Mouse (Mus musculus): ENCODE measurements around the gene Gm10392.
A peak's percentile ranks its signal among the peaks of the same experiment; 100 is the strongest.

Gm10392 gene

DNA sequence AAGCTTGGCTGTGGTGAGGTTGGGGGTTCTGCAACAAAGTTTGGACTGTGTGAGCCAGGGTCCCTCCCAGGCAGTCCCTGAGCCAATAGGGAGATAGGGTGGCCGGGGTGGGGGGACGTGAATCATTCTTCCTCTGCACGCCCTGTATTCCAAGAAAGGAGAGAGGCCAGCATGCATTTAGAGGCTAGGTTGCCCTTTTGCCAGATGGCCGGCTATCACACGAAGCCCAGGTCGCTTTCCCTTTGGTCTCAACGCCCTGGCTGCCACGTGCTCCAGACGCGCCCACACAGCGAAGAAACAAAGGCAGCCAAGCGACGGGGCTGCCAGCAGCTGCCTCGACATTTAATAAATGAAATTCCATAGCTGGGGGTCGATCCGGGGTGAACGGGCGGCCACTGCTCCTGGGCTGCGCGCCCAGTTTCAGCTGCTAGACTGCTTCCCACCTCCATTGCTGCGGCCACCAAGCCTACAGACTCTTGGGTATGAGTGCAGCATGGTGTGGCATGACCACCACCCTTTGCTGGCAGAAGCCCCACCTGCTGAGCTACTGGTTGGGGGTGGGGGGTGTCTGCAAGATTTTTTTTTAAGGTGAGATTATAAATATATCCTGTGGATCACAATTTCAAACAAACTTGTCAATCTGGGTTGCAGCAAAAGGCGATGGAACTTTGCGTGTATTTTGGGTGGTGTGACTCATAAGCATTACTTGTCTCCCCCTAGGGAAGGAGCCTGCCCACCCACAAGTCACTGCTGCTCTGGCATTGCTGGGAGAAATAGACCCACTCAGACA lies 27.3 kb downstream of the Gm10392 start:
- Histone ChIP-seq H3K36me3 (ENCODE audit: insufficient read depth, low read length) (peaks cover 3% of the 10 kb centered on the region; the same call in 1 of the 2 replicates), H3K4me1 (replicated peaks; ENCODE audit: low read depth, low read length) (peaks cover 65% of the 10 kb centered on the region), H3K4me3 (replicated peaks; ENCODE audit: low read length) (peak overlapping the region; percentile 91), H3K9me3 (ENCODE audit: low read length) (no peaks in the 10 kb centered on the region), H3K27me3 (ENCODE audit: insufficient read depth, low read length) (peaks cover 46% of the 10 kb centered on the region)
- TF ChIP-seq CTCF (conservative IDR thresholded peaks at IDR 0.05; ENCODE audit: low read length), result no peak
- no peak for TF ChIP-seq POU5F1 (IDR thresholded peaks at IDR 0.05; ENCODE audit: borderline replicate concordance, low read length)
- TF ChIP-seq NANOG (IDR thresholded peaks at IDR 0.05; ENCODE audit: borderline replicate concordance, low read length), result no peak

GRCm38 (mm10) chr11:77491123-77491501 lies 27.9 kb downstream of the Gm10392 start:
- no peak for TF ChIP-seq NANOG (IDR thresholded peaks at IDR 0.05; ENCODE audit: borderline replicate concordance, low read length)
- no peak for TF ChIP-seq POU5F1 (IDR thresholded peaks at IDR 0.05; ENCODE audit: borderline replicate concordance, low read length)
- TF ChIP-seq CTCF (conservative IDR thresholded peaks at IDR 0.05; ENCODE audit: low read length), result peak; percentile 92

GRCm38 (mm10) chr11:77490451-77490850 lies 28.5 kb downstream of the Gm10392 start:
- Histone ChIP-seq H3K9me3 (ENCODE audit: low read length) (no peaks in the 10 kb centered on the region), H3K36me3 (ENCODE audit: insufficient read depth, low read length) (no peaks in the 10 kb centered on the region), H3K4me3 (replicated peaks; ENCODE audit: low read length) (peak overlapping the region; percentile 91; the same call in 1 of the 2 replicates), H3K4me1 (replicated peaks; ENCODE audit: low read depth, low read length) (peaks cover 61% of the 10 kb centered on the region), H3K27me3 (ENCODE audit: insufficient read depth, low read length) (peaks cover 50% of the 10 kb centered on the region)
- TF ChIP-seq NANOG (IDR thresholded peaks at IDR 0.05; ENCODE audit: borderline replicate concordance, low read length) (no peak), POU5F1 (IDR thresholded peaks at IDR 0.05; ENCODE audit: borderline replicate concordance, low read length) (no peak), CTCF (conservative IDR thresholded peaks at IDR 0.05; ENCODE audit: low read length) (no peak)

More at GRCm38 (mm10) chr11:77491123-77491501, 27.9 kb downstream of the Gm10392 start:
- no peaks in the 10 kb centered on the region; the same call in 1 of the 2 replicates for H3K36me3 ChIP-seq (ENCODE audit: insufficient read depth, low read length)
- peak overlapping the region; percentile 91 for H3K4me3 ChIP-seq (replicated peaks; ENCODE audit: low read length)
- peaks cover 61% of the 10 kb centered on the region for H3K4me1 ChIP-seq (replicated peaks; ENCODE audit: low read depth, low read length)
- no peaks in the 10 kb centered on the region for H3K9me3 ChIP-seq (ENCODE audit: low read length)
- peaks cover 50% of the 10 kb centered on the region for H3K27me3 ChIP-seq (ENCODE audit: insufficient read depth, low read length)

GRCm38 (mm10) chr11:77489591-77490235 lies 29.3 kb downstream of the Gm10392 start, which contains the start of gene Ankrd13b:
TSS of gene Ankrd13b (minus strand) at chr11:77489678.
- no peak for TF ChIP-seq NANOG (IDR thresholded peaks at IDR 0.05; ENCODE audit: borderline replicate concordance, low read length)
- TF ChIP-seq POU5F1 (IDR thresholded peaks at IDR 0.05; ENCODE audit: borderline replicate concordance, low read length), result no peak
- no peak for TF ChIP-seq CTCF (conservative IDR thresholded peaks at IDR 0.05; ENCODE audit: low read length)
- Histone ChIP-seq H3K4me3 (replicated peaks; ENCODE audit: low read length) (peak within 1 kb of the TSS; percentile 86), H3K36me3 (ENCODE audit: insufficient read depth, low read length) (no peaks in the 10 kb centered on the region), H3K27me3 (ENCODE audit: insufficient read depth, low read length) (peaks cover 50% of the 10 kb centered on the region), H3K9me3 (ENCODE audit: low read length) (no peaks in the 10 kb centered on the region), H3K4me1 (replicated peaks; ENCODE audit: low read depth, low read length) (peaks cover 61% of the 10 kb centered on the region)

- Histone ChIP-seq H3K4me1 (replicated peaks; ENCODE audit: low read depth, low read length) (peaks cover 55% of the 10 kb centered on the region), H3K4me3 (replicated peaks; ENCODE audit: low read length) (peak overlapping the region; percentile 86), H3K36me3 (ENCODE audit: insufficient read depth, low read length) (no peaks in the 10 kb centered on the region), H3K27me3 (ENCODE audit: insufficient read depth, low read length) (peaks cover 50% of the 10 kb centered on the region), H3K9me3 (ENCODE audit: low read length) (no peaks in the 10 kb centered on the region)
- TF ChIP-seq POU5F1 (IDR thresholded peaks at IDR 0.05; ENCODE audit: borderline replicate concordance, low read length) (no peak), CTCF (conservative IDR thresholded peaks at IDR 0.05; ENCODE audit: low read length) (no peak), NANOG (IDR thresholded peaks at IDR 0.05; ENCODE audit: borderline replicate concordance, low read length) (no peak)
These were observed 30.0 kb downstream of the Gm10392 start for GRCm38 (mm10) chr11:77488771-77489581.

GRCm38 (mm10) chr11:77486798-77487197 lies 32.2 kb downstream of the Gm10392 start:
- Histone ChIP-seq H3K27me3 (ENCODE audit: insufficient read depth, low read length) (peaks cover 46% of the 10 kb centered on the region), H3K4me1 (replicated peaks; ENCODE audit: low read depth, low read length) (peaks cover 54% of the 10 kb centered on the region), H3K9me3 (ENCODE audit: low read length) (no peaks in the 10 kb centered on the region), H3K4me3 (replicated peaks; ENCODE audit: low read length) (no peak overlapping the region), H3K36me3 (ENCODE audit: insufficient read depth, low read length) (no peaks in the 10 kb centered on the region)
- no peak for TF ChIP-seq NANOG (IDR thresholded peaks at IDR 0.05; ENCODE audit: borderline replicate concordance, low read length)
- no peak for TF ChIP-seq CTCF (conservative IDR thresholded peaks at IDR 0.05; ENCODE audit: low read length)
- no peak for TF ChIP-seq POU5F1 (IDR thresholded peaks at IDR 0.05; ENCODE audit: borderline replicate concordance, low read length)

GRCm38 (mm10) chr11:77485229-77485628 lies 33.8 kb downstream of the Gm10392 start:
- TF ChIP-seq CTCF (conservative IDR thresholded peaks at IDR 0.05; ENCODE audit: low read length), result no peak
- no peak for TF ChIP-seq POU5F1 (IDR thresholded peaks at IDR 0.05; ENCODE audit: borderline replicate concordance, low read length)
- no peak for TF ChIP-seq NANOG (IDR thresholded peaks at IDR 0.05; ENCODE audit: borderline replicate concordance, low read length)
- Histone ChIP-seq H3K4me3 (replicated peaks; ENCODE audit: low read length) (peak overlapping the region; percentile 43), H3K36me3 (ENCODE audit: insufficient read depth, low read length) (no peaks in the 10 kb centered on the region), H3K27me3 (ENCODE audit: insufficient read depth, low read length) (peaks cover 34% of the 10 kb centered on the region), H3K4me1 (replicated peaks; ENCODE audit: low read depth, low read length) (peaks cover 39% of the 10 kb centered on the region), H3K9me3 (ENCODE audit: low read length) (no peaks in the 10 kb centered on the region)

Measured in E14TG2a.4 (cell line).